Mouse (Mus musculus) adrenal gland, adult 18-20 months (tissue): Measurements from ENCODE around the gene Rnf138rt1. TPM values are rescaled to one million over a fixed set of nuclear protein-coding genes. Genes with fewer than 3 reads are reported as not detected.

ENCODE experiments used
- DNase-seq, 2 experiments: peaks; one replicate each; pipeline ENCODE4 v3.0.0; 2021 to 2022; ENCODE audit warnings: low spot score in 2 of 2
- long read RNA-seq, 2 experiments: library from polyadenylated mRNA; stranded (forward); transcript quantifications; one replicate each; pipeline ENCODE4 v2.0.0; 2021
- total RNA-seq, 2 experiments: library from RNA; stranded (reverse); gene quantifications; 1 replicate in 1 of 2; 2 replicates in 1 of 2; pipeline ENCODE4 v1.2.3; 2021

The Rnf138rt1 gene
- total RNA-seq: under 1 TPM; 0.58 to 0.70 TPM
- long read RNA-seq, experiment 1: 0 reads
- long read RNA-seq, experiment 2: 0 reads

GRCm38 (mm10) chrX:163760617-163761434, at the start of gene Rnf138rt1:
Gene Rnf138rt1, minus strand, starts transcription at chrX:163761329.
- DNase-seq: peak; percentile 9 to 18

DNA sequence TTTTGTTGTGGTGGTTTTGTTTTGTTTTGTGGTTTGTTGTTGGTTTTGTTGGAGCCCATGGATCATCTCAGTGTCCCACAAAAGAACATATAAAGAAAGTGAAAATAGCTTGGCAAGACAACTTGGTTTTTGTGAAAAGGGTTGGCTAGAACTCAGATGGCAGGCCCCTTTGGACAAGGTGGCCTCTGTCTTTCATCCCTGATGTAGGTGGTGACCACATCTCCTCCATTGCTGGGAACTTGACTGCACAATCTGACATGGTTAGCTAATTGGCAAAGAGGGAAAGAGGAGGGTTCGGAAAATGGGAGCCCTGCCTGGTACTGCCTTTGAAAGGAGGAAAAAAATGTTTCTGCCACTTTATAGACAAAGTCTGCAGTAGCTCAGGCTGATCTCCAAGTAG, 46.1 kb upstream of the Rnf138rt1 start:
- DNase-seq: no peak

DNA sequence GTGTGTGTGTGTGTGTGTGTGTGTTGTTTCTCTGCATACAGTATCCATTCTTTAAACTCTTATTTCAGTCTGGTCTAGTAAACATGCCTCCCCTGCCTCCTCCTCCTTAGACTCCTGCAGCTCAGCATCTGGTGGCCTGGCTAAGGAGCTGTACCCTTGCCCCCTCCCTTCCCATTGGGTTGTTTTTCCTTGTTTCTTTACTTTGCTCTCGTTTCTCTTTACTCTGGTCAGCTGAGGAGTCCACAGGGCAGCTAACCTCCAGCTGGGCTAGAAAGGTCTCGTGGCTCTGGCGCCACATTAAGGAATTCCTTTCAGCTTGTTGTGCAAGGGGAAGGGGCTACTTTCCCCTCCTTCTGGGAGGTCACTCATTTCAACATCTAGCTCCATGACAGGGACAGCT, 5.2 kb upstream of the Rnf138rt1 start:
- DNase-seq: no peak

DNA sequence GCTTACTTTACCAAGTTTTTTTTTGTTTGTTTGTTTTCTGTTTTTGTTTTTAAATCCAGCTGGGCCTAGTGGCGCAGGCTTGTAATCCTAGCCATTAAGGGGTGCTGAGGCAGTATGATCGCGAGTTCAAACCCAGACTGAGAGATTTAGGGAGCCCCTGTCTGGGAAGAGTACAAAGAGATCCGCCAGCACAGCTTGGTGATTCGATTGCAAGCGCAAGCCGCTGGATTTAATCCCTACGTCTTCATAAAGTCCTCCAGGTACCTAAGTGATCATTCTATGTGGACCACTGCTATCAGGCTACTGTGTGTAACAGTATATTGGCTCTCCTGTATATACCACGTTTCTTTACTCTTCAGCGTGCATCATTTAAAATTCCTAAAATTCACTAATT, 303 bp upstream of the Rnf138rt1 start:
- DNase-seq: no peak

GRCm38 (mm10) chrX:163745996-163746395, 15.1 kb downstream of the Rnf138rt1 start:
- DNase-seq: no peak

GRCm38 (mm10) chrX:163743896-163744295, 17.2 kb downstream of the Rnf138rt1 start:
- DNase-seq: no peak

- DNase-seq: no peak
These were observed 22.2 kb downstream of the Rnf138rt1 start for GRCm38 (mm10) chrX:163738904-163739303.

DNA sequence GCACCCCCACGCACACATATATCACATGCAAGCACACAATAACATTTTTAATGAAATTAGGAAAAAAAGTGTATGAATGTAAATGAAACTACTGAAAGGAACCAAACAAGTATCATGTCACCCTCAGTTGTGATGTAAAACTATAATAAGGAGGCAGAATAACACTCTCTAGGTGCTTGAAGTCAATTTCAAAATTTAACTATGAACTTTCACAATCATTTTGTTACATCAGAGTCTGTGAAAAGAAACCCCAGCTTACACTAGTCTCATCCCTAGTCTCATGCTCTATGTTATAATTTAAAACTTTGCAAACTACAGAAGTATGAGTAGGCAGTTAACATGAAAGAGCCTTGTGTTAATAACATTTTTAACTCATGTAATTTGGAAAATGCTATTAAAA, 27.0 kb downstream of the Rnf138rt1 start:
- DNase-seq: no peak

DNA sequence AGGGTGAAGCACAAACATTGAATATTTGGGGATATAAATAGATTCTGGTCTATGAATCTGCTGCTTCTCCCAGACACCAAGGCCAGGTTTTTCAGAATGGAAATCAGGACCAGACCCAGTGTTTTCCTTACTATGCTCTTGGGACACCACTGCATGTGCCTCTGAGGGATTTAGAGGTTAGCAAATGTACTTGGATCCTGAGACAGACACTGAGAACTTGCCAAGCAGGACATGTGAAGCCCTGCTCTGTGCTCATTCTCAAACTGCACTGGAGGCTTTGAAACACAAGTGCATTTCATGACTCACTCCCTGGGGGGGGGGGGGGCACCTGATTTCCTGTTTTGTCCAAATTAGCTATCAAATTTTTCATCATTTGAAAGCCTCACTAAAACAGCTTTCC, 37.5 kb downstream of the Rnf138rt1 start:
- no peak for DNase-seq

- no peak for DNase-seq
These were observed 38.1 kb downstream of the Rnf138rt1 start for GRCm38 (mm10) chrX:163722785-163723577.

GRCm38 (mm10) chrX:163720597-163720996, 40.5 kb downstream of the Rnf138rt1 start:
- no peak for DNase-seq

Other genes with a start within 250 kb of the Rnf138rt1 start
- 1 to 10 TPM; 4.0 to 4.1 TPM for gene Grpr, start 211.7 kb downstream of the Rnf138rt1 start, total RNA-seq
- gene Ap1s2, start 147.7 kb upstream of the Rnf138rt1 start, total RNA-seq: 10 to 100 TPM; 16.5 to 17.4 TPM
- 10 to 100 TPM; 21.7 to 22.5 TPM for gene Zrsr2, start 197.3 kb upstream of the Rnf138rt1 start, total RNA-seq